Mouse (Mus musculus): Measurements from ENCODE around the gene Slc43a1.

The Slc43a1 gene

GRCm38 (mm10) chr2:84827283-84827920, 11.2 kb upstream of the Slc43a1 start:
- peak; percentile 56 for DNase-seq (ENCODE audit: extremely low read depth, insufficient read length, low spot score)

- peak; percentile 45 for DNase-seq (ENCODE audit: extremely low read depth, insufficient read length, low spot score)
These were observed 6.8 kb upstream of the Slc43a1 start for GRCm38 (mm10) chr2:84831666-84832391.

GRCm38 (mm10) chr2:84837107-84837506, 1.5 kb upstream of the Slc43a1 start:
- no peak for DNase-seq (ENCODE audit: extremely low read depth, insufficient read length, low spot score)

GRCm38 (mm10) chr2:84837817-84838592, 645 bp upstream of the Slc43a1 start:
- no peak for DNase-seq (ENCODE audit: extremely low read depth, insufficient read length, low spot score)

GRCm38 (mm10) chr2:84838993-84839980, 637 bp downstream of the Slc43a1 start:
- no peak for DNase-seq (ENCODE audit: extremely low read depth, insufficient read length, low spot score)

GRCm38 (mm10) chr2:84840016-84840747, 1.5 kb downstream of the Slc43a1 start:
- DNase-seq (ENCODE audit: extremely low read depth, insufficient read length, low spot score), result no peak

GRCm38 (mm10) chr2:84840748-84841563, 2.3 kb downstream of the Slc43a1 start:
- DNase-seq (ENCODE audit: extremely low read depth, insufficient read length, low spot score), result no peak

GRCm38 (mm10) chr2:84841905-84842304, 3.3 kb downstream of the Slc43a1 start:
- no peak for DNase-seq (ENCODE audit: extremely low read depth, insufficient read length, low spot score)

- DNase-seq (ENCODE audit: extremely low read depth, insufficient read length, low spot score), result no peak
These were observed 5.0 kb downstream of the Slc43a1 start for GRCm38 (mm10) chr2:84843654-84844053.

GRCm38 (mm10) chr2:84845226-84845625, 6.6 kb downstream of the Slc43a1 start:
- no peak for DNase-seq (ENCODE audit: extremely low read depth, insufficient read length, low spot score)

- no peak for DNase-seq (ENCODE audit: extremely low read depth, insufficient read length, low spot score)
These were observed 11.9 kb downstream of the Slc43a1 start for GRCm38 (mm10) chr2:84850407-84851129.

GRCm38 (mm10) chr2:84851130-84852040, 12.7 kb downstream of the Slc43a1 start:
- DNase-seq (ENCODE audit: extremely low read depth, insufficient read length, low spot score), result peak; percentile 69

GRCm38 (mm10) chr2:84855732-84856131, 17.1 kb downstream of the Slc43a1 start:
- no peak for DNase-seq (ENCODE audit: extremely low read depth, insufficient read length, low spot score)

- DNase-seq (ENCODE audit: extremely low read depth, insufficient read length, low spot score), result peak; percentile 35
These were observed 19.9 kb downstream of the Slc43a1 start for GRCm38 (mm10) chr2:84858551-84858950.

GRCm38 (mm10) chr2:84859991-84860780, 21.5 kb downstream of the Slc43a1 start:
- DNase-seq (ENCODE audit: extremely low read depth, insufficient read length, low spot score), result peak; percentile 69

GRCm38 (mm10) chr2:84861430-84861829, 22.8 kb downstream of the Slc43a1 start:
- DNase-seq (ENCODE audit: extremely low read depth, insufficient read length, low spot score), result no peak

Data from 3134 (cell line).